Mouse (Mus musculus) liver, embryonic 14.5 days (tissue): ENCODE measurements around the gene Smyd3.

Experiments
- CTCF ChIP-seq: IDR thresholded peaks from 2 replicates; pipeline ENCODE4 v1.5.1; 2016; ENCODE audit warnings: antibody characterized with exemption, low read depth, control low read depth
- EP300 ChIP-seq: IDR thresholded peaks from 2 replicates; pipeline ENCODE4 v1.6.1; 2016; ENCODE audit warnings: antibody characterized with exemption, low read depth

DNA sequence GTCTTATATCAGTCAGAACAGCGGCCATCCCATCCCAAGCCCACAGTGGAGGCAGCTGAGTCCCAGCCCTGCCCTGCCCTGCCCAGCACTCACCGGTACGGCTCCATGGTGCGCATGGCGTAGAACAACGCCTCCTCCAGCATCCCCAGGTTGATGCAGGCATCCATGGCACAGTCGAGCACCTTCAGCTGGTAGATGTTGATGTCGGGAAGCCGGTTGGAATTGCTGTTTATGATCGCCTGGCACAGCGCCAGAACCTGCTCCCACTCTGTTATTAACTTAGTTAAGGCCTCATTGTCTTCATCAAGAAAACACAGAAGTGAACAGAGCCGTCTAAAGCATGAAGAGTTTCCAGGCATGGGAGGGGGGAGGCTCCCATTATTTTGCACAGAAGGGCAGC is 474.2 kb downstream of the Smyd3 start:
- no peak for TF ChIP-seq EP300
- no peak for TF ChIP-seq CTCF
